Mouse (Mus musculus) liver, postnatal 0 days (tissue): ENCODE results near the gene Kcmf1. TPM values are rescaled to one million over a fixed set of nuclear protein-coding genes. Genes with fewer than 3 reads are reported as not detected.

Source experiments
- ATAC-seq: fragments of 200-750 bp; cut with Nextera tagmentation; 2 replicates; pipeline ENCODE4 v1.8.0; 2017; ENCODE audit warnings: mild to moderate bottlenecking, moderate library complexity
- DNase-seq: peaks from one replicate; pipeline ENCODE4 v3.0.0-alpha.2; 2016
- H3K27ac ChIP-seq: fragments of 300-500 bp; sonication (generic); 2 replicates; pipeline ENCODE4 v1.5.1; 2014; ENCODE audit warnings: antibody characterized with exemption, moderate library complexity, mild to moderate bottlenecking, low read depth
- H3K27me3 ChIP-seq: fragments of 300-500 bp; sonication (generic); 2 replicates; pipeline ENCODE4 v1.6.1; 2014; ENCODE audit warnings: low read length, control low read depth, mixed read lengths; ENCODE audit not compliant: insufficient read depth
- H3K36me3 ChIP-seq: fragments of 300-500 bp; sonication (generic); replicated peaks from 2 replicates; pipeline ENCODE4 v1.6.1; 2014; ENCODE audit warnings: mild to moderate bottlenecking, control low read depth, low read length, moderate library complexity, mixed read lengths; ENCODE audit not compliant: insufficient read depth
- H3K4me1 ChIP-seq: fragments of 300-500 bp; sonication (generic); 2 replicates; pipeline ENCODE4 v1.6.1; 2014; ENCODE audit warnings: antibody characterized with exemption, mild to moderate bottlenecking, control low read depth; ENCODE audit not compliant: insufficient read depth
- H3K4me2 ChIP-seq: fragments of 300-500 bp; sonication (generic); 2 replicates; pipeline ENCODE4 v1.6.1; 2014; ENCODE audit warnings: low read depth, mild to moderate bottlenecking, low read length, moderate library complexity, mixed read lengths
- H3K4me3 ChIP-seq: fragments of 300-500 bp; sonication (generic); 2 replicates; pipeline ENCODE4 v1.5.1; 2014; ENCODE audit warnings: low read depth, low read length
- H3K9ac ChIP-seq: fragments of 300-500 bp; sonication (generic); replicated peaks from 2 replicates; pipeline ENCODE4 v1.6.1; 2014; ENCODE audit warnings: mild to moderate bottlenecking, moderate library complexity
- H3K9me3 ChIP-seq: fragments of 300-500 bp; sonication (generic); 2 replicates; pipeline ENCODE4 v1.6.1; 2016; ENCODE audit warnings: mild to moderate bottlenecking, control low read depth, low read length, mixed read lengths
- CTCF ChIP-seq: sonication (generic); IDR thresholded peaks from 2 replicates; pipeline ENCODE4 v1.5.1; 2016; ENCODE audit warnings: antibody characterized with exemption, low read depth
- EP300 ChIP-seq: IDR thresholded peaks from 2 replicates; pipeline ENCODE4 v1.6.1; 2016; ENCODE audit warnings: antibody characterized with exemption, low read depth, mild to moderate bottlenecking
- WGBS: fragments of 180-500 bp; shearing (Covaris S2); extraction: QIAGEN DNeasy Blood & Tissue Kit; methylation state at CpG from one replicate; pipeline ENCODE4 v1.1.7; 2014; ENCODE audit not compliant: insufficient replicate concordance; 5-methylcytosine and 5-hydroxymethylcytosine counted together
- polyA plus RNA-seq: library from polyadenylated mRNA; unstranded; fragments of >200 nt; fragmentation: Nextera tagmentation; extraction: Ambion mirVana; gene quantifications from 2 replicates; pipeline ENCODE4 v1.2.1, GENCODE M21; 2015

The Kcmf1 gene
- 32.9 and 33.5 TPM in 2 replicates for polyA plus RNA-seq

- Histone ChIP-seq H3K27me3 (no peaks in the 10 kb centered on the region), H3K4me2 (peak within 1 kb of the TSS; percentile 74), H3K9ac (peak within 1 kb of the TSS; percentile 94), H3K27ac (peak within 1 kb of the TSS; percentile 99), H3K9me3 (no peaks in the 10 kb centered on the region), H3K4me1 (peaks cover 32% of the 10 kb centered on the region), H3K36me3 (no peaks in the 10 kb centered on the region), H3K4me3 (peak within 1 kb of the TSS; percentile 72)
- TF ChIP-seq CTCF = no peak
- TF ChIP-seq EP300 = no peak
- ATAC-seq (peak; percentile 83), DNase-seq (peak; percentile 89)
- WGBS = under 1% methylated on average over 66 of the region's 113 CpGs
Measured at GRCm38 (mm10) chr6:72899781-72900681, at the start of gene Kcmf1. Gene Kcmf1 (minus strand): TSS chr6:72899979.

GRCm38 (mm10) chr6:72949161-72949756 is 49.5 kb upstream of the Kcmf1 start:
- no peaks in the 10 kb centered on the region for H3K27me3 ChIP-seq
- no peak overlapping the region for H3K27ac ChIP-seq
- no peak overlapping the region for H3K9ac ChIP-seq
- peaks cover 11% of the 10 kb centered on the region for H3K4me1 ChIP-seq
- ATAC-seq = peak; percentile 70
- H3K4me3 ChIP-seq = no peak overlapping the region
- WGBS = 75% methylated on average over 9 of the region's 9 CpGs
- H3K36me3 ChIP-seq = no peaks in the 10 kb centered on the region
- TF ChIP-seq CTCF (no peak), EP300 (no peak)
- no peak overlapping the region for H3K4me2 ChIP-seq
- no peak for DNase-seq
- peaks cover 3% of the 10 kb centered on the region; the same call in 1 of the 2 replicates for H3K9me3 ChIP-seq

- no peak overlapping the region for H3K9ac ChIP-seq
- H3K27ac ChIP-seq = no peak overlapping the region
- no peaks in the 10 kb centered on the region for H3K36me3 ChIP-seq
- peaks cover 11% of the 10 kb centered on the region for H3K4me1 ChIP-seq
- WGBS = 61% methylated on average over 3 of the region's 3 CpGs
- peaks cover 3% of the 10 kb centered on the region; the same call in 1 of the 2 replicates for H3K9me3 ChIP-seq
- H3K4me2 ChIP-seq = no peak overlapping the region
- no peak overlapping the region for H3K4me3 ChIP-seq
- ATAC-seq (no peak), DNase-seq (no peak)
- TF ChIP-seq EP300 (no peak), CTCF (no peak)
- H3K27me3 ChIP-seq = no peaks in the 10 kb centered on the region
Measured at GRCm38 (mm10) chr6:72948392-72948791, 48.6 kb upstream of the Kcmf1 start.

GRCm38 (mm10) chr6:72947960-72948359 is 48.2 kb upstream of the Kcmf1 start:
- peaks cover 3% of the 10 kb centered on the region; the same call in 1 of the 2 replicates for H3K9me3 ChIP-seq
- DNase-seq = no peak
- no peak for ATAC-seq

GRCm38 (mm10) chr6:72940493-72940892 is 40.7 kb upstream of the Kcmf1 start:
- Histone ChIP-seq H3K27ac (no peak overlapping the region), H3K9ac (no peak overlapping the region), H3K4me2 (no peak overlapping the region), H3K36me3 (no peaks in the 10 kb centered on the region), H3K4me3 (no peak overlapping the region), H3K27me3 (no peaks in the 10 kb centered on the region), H3K9me3 (no peaks in the 10 kb centered on the region), H3K4me1 (no peaks in the 10 kb centered on the region)
- ATAC-seq (no peak), DNase-seq (peak; percentile 63)
- TF ChIP-seq EP300 = no peak
- TF ChIP-seq CTCF = peak; percentile 91
- 7% methylated on average over 3 of the region's 3 CpGs for WGBS

More at GRCm38 (mm10) chr6:72947960-72948359, 48.2 kb upstream of the Kcmf1 start:
- no peak overlapping the region for H3K9ac ChIP-seq
- H3K4me3 ChIP-seq = no peak overlapping the region
- no peak overlapping the region for H3K27ac ChIP-seq
- no peak overlapping the region for H3K4me2 ChIP-seq
- H3K4me1 ChIP-seq = peaks cover 11% of the 10 kb centered on the region
- no peaks in the 10 kb centered on the region for H3K36me3 ChIP-seq
- no peak for TF ChIP-seq CTCF
- TF ChIP-seq EP300 = no peak
- H3K27me3 ChIP-seq = no peaks in the 10 kb centered on the region
- WGBS = 64% methylated on average over 6 of the region's 6 CpGs

GRCm38 (mm10) chr6:72937859-72938258 is 38.1 kb upstream of the Kcmf1 start:
- Histone ChIP-seq H3K4me1 (no peaks in the 10 kb centered on the region), H3K9ac (no peak overlapping the region), H3K4me2 (peak overlapping the region; percentile 44), H3K9me3 (no peaks in the 10 kb centered on the region), H3K4me3 (no peak overlapping the region), H3K27ac (peak overlapping the region; percentile 52), H3K27me3 (no peaks in the 10 kb centered on the region), H3K36me3 (no peaks in the 10 kb centered on the region)
- TF ChIP-seq CTCF (no peak), EP300 (no peak)
- ATAC-seq (peak; percentile 43; the same call in 1 of the 2 replicates), DNase-seq (no peak)
- WGBS = 16% methylated on average over 5 of the region's 5 CpGs
